Mouse (Mus musculus) kidney, embryonic 14.5 days (tissue): ENCODE results near the gene Ykt6. TPM values are rescaled to one million over a fixed set of nuclear protein-coding genes. Genes with fewer than 3 reads are reported as not detected.
"Not testable (repeated sequence)": the region's sequence is repeated elsewhere in the genome, so short reads cannot be mapped to it uniquely, and the experiment has no call there.

ENCODE experiments used
- ATAC-seq: fragments of 200-750 bp; cut with Nextera tagmentation; 2 replicates; pipeline ENCODE4 v1.8.0; 2017; ENCODE audit warnings: moderate number of reproducible peaks, mild to moderate bottlenecking, moderate TSS enrichment, moderate library complexity; ENCODE audit not compliant: low FRiP score, low TSS enrichment
- H3K27ac ChIP-seq: fragments of 300-500 bp; sonication (generic); 2 replicates; pipeline ENCODE4 v1.5.1; 2014; ENCODE audit warnings: low read depth, mild to moderate bottlenecking, low read length, moderate library complexity, mixed read lengths
- H3K27me3 ChIP-seq: fragments of 300-500 bp; sonication (generic); 2 replicates; pipeline ENCODE4 v1.6.1; 2014; ENCODE audit warnings: mild to moderate bottlenecking, low read length; ENCODE audit not compliant: control insufficient read depth, insufficient read depth
- H3K36me3 ChIP-seq: fragments of 300-500 bp; sonication (generic); 2 replicates; pipeline ENCODE4 v1.6.1; 2014; ENCODE audit warnings: low read length, mixed read lengths; ENCODE audit not compliant: control insufficient read depth, insufficient read depth
- H3K4me1 ChIP-seq: fragments of 300-500 bp; sonication (generic); 2 replicates; pipeline ENCODE4 v1.6.1; 2014; ENCODE audit warnings: low read length, mixed read lengths; ENCODE audit not compliant: control insufficient read depth, insufficient read depth
- H3K4me2 ChIP-seq: fragments of 300-500 bp; sonication (generic); replicated peaks from 2 replicates; pipeline ENCODE4 v1.6.1; 2014; ENCODE audit warnings: low read depth, mild to moderate bottlenecking, low read length
- H3K4me3 ChIP-seq: fragments of 300-500 bp; sonication (generic); 2 replicates; pipeline ENCODE4 v1.5.1; 2014; ENCODE audit warnings: mild to moderate bottlenecking, low read length
- H3K9ac ChIP-seq: fragments of 300-500 bp; sonication (generic); 2 replicates; pipeline ENCODE4 v1.6.1; 2014; ENCODE audit warnings: low read depth, mild to moderate bottlenecking, low read length, moderate library complexity
- H3K9me3 ChIP-seq: fragments of 300-500 bp; sonication (generic); 2 replicates; pipeline ENCODE4 v1.6.1; 2016; ENCODE audit warnings: low read length; ENCODE audit not compliant: control insufficient read depth
- WGBS: fragments of 180-500 bp; shearing (Covaris S2); extraction: QIAGEN DNeasy Blood & Tissue Kit; methylation state at CpG from one replicate; pipeline ENCODE4 v1.1.7; 2014; 5-methylcytosine and 5-hydroxymethylcytosine counted together
- polyA plus RNA-seq: library from polyadenylated mRNA; unstranded; fragments of >200 nt; fragmentation: Nextera tagmentation; extraction: Ambion mirVana; gene quantifications from 2 replicates; pipeline ENCODE4 v1.2.1, GENCODE M21; 2014

Ykt6 gene
- polyA plus RNA-seq, 1 experiment from 2014 or later = 23.1 TPM

DNA sequence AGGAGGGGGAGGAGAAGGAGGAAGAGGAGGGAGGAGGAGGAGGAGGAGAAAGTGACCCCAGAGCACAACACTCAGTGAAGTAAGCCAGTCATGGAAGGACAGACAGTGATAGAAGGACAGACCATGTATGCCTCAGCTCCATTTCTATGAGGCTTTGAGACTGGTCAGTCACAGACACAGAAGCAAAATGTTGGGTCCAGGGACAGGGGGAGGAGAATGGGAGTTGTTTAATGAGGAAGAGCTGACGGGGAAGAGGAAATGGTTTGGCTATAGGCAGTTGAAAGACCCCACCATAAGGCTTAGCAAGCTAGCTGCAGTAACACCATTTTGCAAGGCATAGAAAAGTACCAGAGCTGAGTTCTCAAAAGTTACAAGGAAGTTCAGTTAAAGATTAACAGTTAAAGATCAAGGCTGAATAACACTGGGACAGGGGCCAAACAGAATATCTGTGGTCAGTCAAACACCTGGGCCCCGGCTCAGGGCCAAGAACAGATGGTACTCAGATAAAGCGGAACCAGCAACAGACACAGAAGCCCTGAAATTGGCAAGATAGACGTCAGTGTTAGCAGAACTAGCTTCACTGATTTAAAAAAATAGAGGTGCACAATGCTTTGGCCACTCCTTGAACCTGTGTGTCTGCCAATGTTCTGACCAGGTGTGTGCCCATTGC is 50.0 kb downstream of the Ykt6 start:
- not testable (repeated sequence) for H3K9ac ChIP-seq, H3K27me3 ChIP-seq, H3K36me3 ChIP-seq, H3K4me3 ChIP-seq, H3K27ac ChIP-seq, H3K4me2 ChIP-seq, H3K9me3 ChIP-seq
- WGBS = 26% methylated on average over 1 of the region's 4 CpGs
- 0 out of 2 replicates have a peak, but pooled peaks have one; percentile 26 for ATAC-seq
- H3K4me1 ChIP-seq = peaks cover 11% of the 10 kb centered on the region

DNA sequence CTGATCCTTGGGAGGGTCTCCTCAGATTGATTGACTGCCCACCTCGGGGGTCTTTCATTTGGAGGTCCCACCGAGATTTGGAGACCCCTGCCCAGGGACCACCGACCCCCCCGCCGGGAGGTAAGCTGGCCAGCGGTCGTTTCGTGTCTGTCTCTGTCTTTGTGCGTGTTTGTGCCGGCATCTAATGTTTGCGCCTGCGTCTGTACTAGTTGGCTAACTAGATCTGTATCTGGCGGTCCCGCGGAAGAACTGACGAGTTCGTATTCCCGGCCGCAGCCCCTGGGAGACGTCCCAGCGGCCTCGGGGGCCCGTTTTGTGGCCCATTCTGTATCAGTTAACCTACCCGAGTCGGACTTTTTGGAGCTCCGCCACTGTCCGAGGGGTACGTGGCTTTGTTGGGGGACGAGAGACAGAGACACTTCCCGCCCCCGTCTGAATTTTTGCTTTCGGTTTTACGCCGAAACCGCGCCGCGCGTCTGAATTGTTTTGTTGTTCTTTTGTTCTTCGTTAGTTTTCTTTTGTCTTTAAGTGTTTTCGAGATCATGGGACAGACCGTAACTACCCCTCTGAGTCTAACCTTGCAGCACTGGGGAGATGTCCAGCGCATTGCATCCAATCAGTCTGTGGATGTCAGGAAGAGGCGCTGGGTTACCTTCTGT is 51.0 kb downstream of the Ykt6 start:
- H3K36me3 ChIP-seq, H3K4me1 ChIP-seq, ATAC-seq, H3K9me3 ChIP-seq, H3K27ac ChIP-seq, H3K27me3 ChIP-seq: not testable (repeated sequence)
- WGBS = 7% methylated on average over 27 of the region's 44 CpGs
- Histone ChIP-seq H3K9ac (peak overlapping the region; percentile 36; the same call in 1 of the 2 replicates), H3K4me2 (peak overlapping the region; percentile 40), H3K4me3 (peak overlapping the region; percentile 37)

GRCm38 (mm10) chr11:6007010-6007778 is 51.7 kb downstream of the Ykt6 start:
- not testable (repeated sequence) for H3K4me1 ChIP-seq, H3K27me3 ChIP-seq, H3K36me3 ChIP-seq, H3K27ac ChIP-seq, ATAC-seq, H3K9me3 ChIP-seq
- H3K4me3 ChIP-seq = peak overlapping the region; percentile 37
- WGBS = under 1% methylated on average over 22 of the region's 49 CpGs
- H3K4me2 ChIP-seq = peak overlapping the region; percentile 40
- H3K9ac ChIP-seq = peak overlapping the region; percentile 36; the same call in 1 of the 2 replicates

GRCm38 (mm10) chr11:6007779-6008128 is 52.3 kb downstream of the Ykt6 start:
- not testable (repeated sequence) for H3K27ac ChIP-seq, H3K9me3 ChIP-seq, H3K4me1 ChIP-seq, ATAC-seq, H3K27me3 ChIP-seq, H3K36me3 ChIP-seq
- 19% methylated on average over 10 of the region's 13 CpGs for WGBS
- peak overlapping the region; percentile 27 for H3K4me3 ChIP-seq
- H3K9ac ChIP-seq = peak overlapping the region; percentile 31; the same call in 1 of the 2 replicates
- H3K4me2 ChIP-seq = peak overlapping the region; percentile 39

DNA sequence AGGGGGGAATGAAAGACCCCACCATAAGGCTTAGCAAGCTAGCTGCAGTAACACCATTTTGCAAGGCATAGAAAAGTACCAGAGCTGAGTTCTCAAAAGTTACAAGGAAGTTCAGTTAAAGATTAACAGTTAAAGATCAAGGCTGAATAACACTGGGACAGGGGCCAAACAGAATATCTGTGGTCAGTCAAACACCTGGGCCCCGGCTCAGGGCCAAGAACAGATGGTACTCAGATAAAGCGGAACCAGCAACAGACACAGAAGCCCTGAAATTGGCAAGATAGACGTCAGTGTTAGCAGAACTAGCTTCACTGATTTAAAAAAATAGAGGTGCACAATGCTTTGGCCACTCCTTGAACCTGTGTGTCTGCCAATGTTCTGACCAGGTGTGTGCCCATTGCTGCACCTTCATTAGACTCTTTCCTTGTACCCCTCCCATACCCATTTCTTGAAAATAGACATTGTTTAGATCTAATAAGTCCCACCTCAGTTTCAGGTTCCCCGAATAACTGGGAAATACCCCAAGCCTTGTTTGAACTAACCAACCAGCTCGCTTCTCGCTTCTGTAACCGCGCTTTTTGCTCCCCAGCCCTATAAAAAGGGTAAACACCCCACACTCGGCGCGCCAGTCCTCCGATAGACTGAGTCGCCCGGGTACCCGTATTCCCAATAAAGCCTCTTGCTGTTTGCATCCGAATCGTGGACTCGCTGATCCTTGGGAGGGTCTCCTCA is 55.4 kb downstream of the Ykt6 start:
- 88% methylated on average over 3 of the region's 18 CpGs for WGBS
- ATAC-seq, H3K36me3 ChIP-seq: not testable (repeated sequence)

DNA sequence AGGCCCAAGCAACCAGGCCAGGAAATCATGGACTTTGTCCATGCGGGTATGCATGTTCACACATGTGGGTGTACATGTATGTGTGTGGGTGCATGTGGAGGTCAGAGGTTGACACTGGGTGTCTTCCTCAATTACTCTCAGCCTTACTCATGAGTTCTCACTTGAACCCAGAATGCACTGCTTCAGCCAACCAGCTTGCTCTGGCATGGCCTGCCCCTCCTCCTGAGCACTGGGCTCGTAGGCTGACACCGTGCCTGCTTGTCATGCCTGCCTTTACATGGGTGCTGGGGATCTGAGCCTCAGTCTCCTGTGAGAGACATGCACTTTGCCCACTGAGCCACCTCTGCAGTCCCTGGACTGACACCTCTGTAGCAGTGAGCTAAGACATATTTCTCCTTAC is 56.4 kb downstream of the Ykt6 start:
- no peaks in the 10 kb centered on the region for H3K4me1 ChIP-seq
- ATAC-seq = 0 out of 2 replicates have a peak, but pooled peaks have one; percentile 4
- H3K36me3 ChIP-seq = no peaks in the 10 kb centered on the region
- H3K27me3 ChIP-seq = no peaks in the 10 kb centered on the region
- H3K9ac ChIP-seq = no peak overlapping the region
- no peaks in the 10 kb centered on the region for H3K9me3 ChIP-seq
- H3K4me2 ChIP-seq = no peak overlapping the region
- WGBS = 86% methylated on average over 3 of the region's 3 CpGs
- no peak overlapping the region for H3K4me3 ChIP-seq
- no peak overlapping the region for H3K27ac ChIP-seq

More for the DNA sequence above, 55.4 kb downstream of the Ykt6 start:
- H3K9me3 ChIP-seq, H3K27me3 ChIP-seq, H3K9ac ChIP-seq, H3K27ac ChIP-seq, H3K4me2 ChIP-seq, H3K4me3 ChIP-seq, H3K4me1 ChIP-seq: not testable (repeated sequence)

GRCm38 (mm10) chr11:6013359-6013758 is 57.9 kb downstream of the Ykt6 start:
- H3K9ac ChIP-seq = no peak overlapping the region
- H3K4me3 ChIP-seq = no peak overlapping the region
- no peaks in the 10 kb centered on the region for H3K27me3 ChIP-seq
- no peaks in the 10 kb centered on the region for H3K36me3 ChIP-seq
- H3K4me2 ChIP-seq = no peak overlapping the region
- no peaks in the 10 kb centered on the region for H3K4me1 ChIP-seq
- ATAC-seq = no peak
- no peaks in the 10 kb centered on the region for H3K9me3 ChIP-seq
- H3K27ac ChIP-seq = no peak overlapping the region
- WGBS = 75% methylated on average over 2 of the region's 2 CpGs

DNA sequence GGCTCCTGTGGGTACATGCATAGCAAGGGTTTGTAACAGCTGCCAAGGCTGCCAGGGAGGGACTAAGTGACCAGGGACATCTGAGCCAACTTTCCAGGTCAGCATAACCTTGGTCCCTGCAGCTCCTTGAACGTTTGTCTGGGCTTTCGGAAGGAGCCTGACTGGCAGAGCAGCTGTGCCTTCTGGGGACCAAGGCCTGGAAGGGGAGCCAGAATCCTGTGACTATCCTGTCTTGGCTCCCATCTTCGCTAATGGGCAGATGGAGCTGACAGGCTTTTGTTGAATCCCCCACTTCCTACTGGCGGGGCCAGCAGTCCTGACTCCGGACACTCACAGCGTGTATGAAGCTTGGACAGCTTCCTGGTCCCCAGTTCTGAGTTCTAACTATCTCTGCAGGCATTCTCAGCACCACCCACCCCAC is 59.5 kb downstream of the Ykt6 start:
- H3K9me3 ChIP-seq = no peaks in the 10 kb centered on the region
- H3K27ac ChIP-seq = no peak overlapping the region
- H3K4me2 ChIP-seq = no peak overlapping the region
- H3K36me3 ChIP-seq = no peaks in the 10 kb centered on the region
- 76% methylated on average over 6 of the region's 6 CpGs for WGBS
- no peak overlapping the region for H3K4me3 ChIP-seq
- ATAC-seq = no peak
- H3K27me3 ChIP-seq = no peaks in the 10 kb centered on the region
- H3K4me1 ChIP-seq = 0 out of 2 replicates have a peak, but pooled peaks cover 5% of the 10 kb centered on the region
- H3K9ac ChIP-seq = no peak overlapping the region
